Mouse (Mus musculus): ENCODE measurements around the gene Slc25a42.

The Slc25a42 gene

GRCm38 (mm10) chr8:70214411-70214810, 2.3 kb upstream of the Slc25a42 start:
- DNase-seq, result no peak

DNA sequence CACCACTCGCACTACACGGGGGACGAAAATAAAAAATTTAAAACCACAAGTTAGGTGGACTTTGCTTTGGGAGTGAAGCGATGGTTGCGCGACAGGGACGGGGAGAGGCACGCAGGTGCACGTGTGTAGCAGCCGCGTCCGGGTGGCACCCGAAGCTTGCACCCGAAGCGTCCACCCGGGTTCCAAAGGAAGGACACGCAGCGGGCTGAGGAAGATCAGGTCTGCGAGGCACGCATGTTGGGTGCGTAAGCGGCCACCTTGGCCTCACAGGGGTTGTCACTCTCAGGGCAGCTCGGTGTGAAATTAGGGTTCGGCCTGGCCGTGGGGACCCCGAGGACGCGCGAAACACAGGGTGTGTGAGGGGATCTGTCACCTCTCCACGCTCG, 386 bp downstream of the Slc25a42 start:
- DNase-seq, result peak; percentile 62

DNA sequence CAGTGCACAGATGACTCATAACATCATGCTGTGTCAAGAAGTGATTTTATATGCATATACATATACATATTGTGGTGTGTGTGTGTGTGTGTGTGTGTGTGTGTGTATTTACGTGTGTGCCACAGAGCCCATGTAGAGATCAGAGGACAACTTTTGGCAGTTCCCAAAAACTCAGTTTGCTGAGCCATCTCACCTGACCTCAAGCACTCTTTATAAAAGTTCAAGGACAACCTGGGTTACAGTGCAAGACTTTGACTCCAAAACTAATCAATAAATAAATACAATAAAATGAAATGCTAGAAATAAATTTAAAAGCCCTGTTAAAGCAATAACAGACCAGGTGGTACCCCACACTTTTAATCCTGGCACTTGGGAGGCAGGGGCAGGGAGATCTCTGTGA, 830 bp downstream of the Slc25a42 start:
- no peak for DNase-seq

GRCm38 (mm10) chr8:70210538-70210937, 1.6 kb downstream of the Slc25a42 start:
- DNase-seq, result no peak

GRCm38 (mm10) chr8:70208130-70208529, 4.0 kb downstream of the Slc25a42 start:
- no peak for DNase-seq

GRCm38 (mm10) chr8:70204757-70205156, 7.3 kb downstream of the Slc25a42 start:
- no peak for DNase-seq

- no peak for DNase-seq
Measured at GRCm38 (mm10) chr8:70203072-70203471, 9.0 kb downstream of the Slc25a42 start.

DNA sequence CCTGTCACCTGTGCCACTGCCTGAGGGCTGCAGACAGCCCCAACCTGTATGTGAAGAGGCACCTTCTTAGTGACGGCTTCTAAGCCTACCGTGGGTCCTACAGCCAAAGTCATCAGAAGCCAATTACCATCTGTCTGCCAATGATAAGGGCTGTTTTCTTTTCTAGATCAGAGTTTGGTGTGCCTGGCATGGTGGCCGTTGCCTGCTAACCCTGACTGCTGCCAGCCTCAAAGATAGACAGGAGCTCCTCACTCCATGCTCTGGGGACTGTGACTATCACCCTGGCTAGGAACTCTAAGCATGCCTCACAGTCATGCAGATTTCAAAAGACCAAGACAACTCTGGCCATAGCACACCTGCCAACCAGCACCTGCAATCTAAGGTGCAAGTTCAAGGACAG, 10.7 kb downstream of the Slc25a42 start:
- DNase-seq, result no peak

- no peak for DNase-seq
Measured at GRCm38 (mm10) chr8:70200098-70200681, 11.9 kb downstream of the Slc25a42 start.

DNA sequence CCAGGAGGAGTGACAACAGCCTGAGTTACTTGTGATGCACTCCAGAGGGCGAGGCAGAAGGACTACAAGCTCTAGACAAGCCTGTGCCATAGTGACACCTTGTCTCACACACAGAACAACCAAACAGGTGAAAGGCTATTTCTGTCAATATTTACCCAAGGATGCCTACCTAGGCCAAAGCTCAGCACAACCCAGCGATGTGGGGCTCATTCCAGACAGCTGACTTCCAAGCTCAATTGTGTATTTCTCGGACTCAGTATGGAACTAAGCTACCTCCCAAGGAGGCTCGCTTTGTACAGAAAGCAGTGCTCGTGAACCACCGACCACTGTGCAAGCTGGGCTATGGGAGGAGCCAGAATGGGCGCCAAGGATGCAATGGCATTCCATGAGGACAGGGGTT, 14.5 kb downstream of the Slc25a42 start:
- no peak for DNase-seq

GRCm38 (mm10) chr8:70195762-70196161, 16.3 kb downstream of the Slc25a42 start:
- DNase-seq, result no peak

DNA sequence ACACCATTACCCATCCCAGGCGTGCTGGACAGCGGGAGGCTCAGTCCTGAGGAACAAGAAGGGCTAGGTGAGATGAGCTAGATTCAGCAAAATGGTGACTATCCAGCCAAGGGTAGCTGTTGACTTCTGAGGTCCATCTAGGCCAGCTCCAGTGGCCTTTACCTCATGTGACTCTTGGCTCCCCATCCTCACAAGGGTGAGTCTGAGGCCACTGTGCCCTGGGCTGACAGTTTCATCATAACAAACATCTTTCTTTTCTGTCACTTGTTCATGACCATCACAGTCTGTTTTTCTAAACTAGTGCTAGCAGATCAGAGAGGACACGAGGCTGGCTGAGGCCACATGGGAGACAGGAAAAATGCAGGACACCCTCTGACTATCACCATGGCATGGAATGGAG, 17.9 kb downstream of the Slc25a42 start:
- no peak for DNase-seq

GRCm38 (mm10) chr8:70193238-70193637, 18.9 kb downstream of the Slc25a42 start:
- no peak for DNase-seq

DNA sequence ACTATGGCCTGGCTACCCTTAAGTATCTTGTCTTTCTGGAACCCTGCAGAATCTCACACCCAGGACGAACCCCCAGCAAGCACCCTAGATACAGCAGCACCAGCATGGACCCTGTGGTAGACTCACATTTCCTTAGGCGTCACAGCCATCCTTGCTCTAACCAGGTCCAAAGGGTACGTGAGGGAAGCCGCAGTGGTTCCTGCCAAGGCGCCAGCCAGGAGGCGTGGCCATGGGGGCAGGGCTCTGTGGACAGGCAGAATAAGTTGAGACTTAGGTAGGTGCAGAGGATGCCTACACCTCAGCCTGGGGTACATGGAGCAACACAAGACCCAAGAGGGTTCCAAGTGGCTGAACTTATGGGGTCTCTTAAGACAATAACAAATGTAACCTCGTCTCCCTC, 23.4 kb downstream of the Slc25a42 start:
- DNase-seq, result no peak

DNA sequence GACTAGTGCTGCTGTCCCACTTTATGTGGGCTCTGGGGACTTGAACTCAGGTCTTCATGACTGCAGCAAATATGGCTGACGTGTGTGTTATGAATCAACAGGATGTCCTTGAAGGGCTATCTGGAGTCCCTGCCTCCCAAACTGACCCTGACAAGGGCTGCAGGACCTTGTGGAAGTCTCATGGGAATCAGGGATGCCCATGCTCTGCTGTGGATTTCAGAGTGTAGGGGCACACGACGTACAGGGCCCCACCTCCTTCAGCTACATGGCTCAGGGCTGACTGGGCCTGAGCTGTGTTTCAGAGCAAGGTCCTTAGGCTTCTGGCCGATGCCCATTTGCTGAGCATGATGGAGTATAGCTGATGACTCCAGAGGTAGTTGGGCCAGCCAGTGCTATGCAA, 28.9 kb downstream of the Slc25a42 start:
- no peak for DNase-seq

GRCm38 (mm10) chr8:70181903-70182252, 30.2 kb downstream of the Slc25a42 start:
- DNase-seq, result no peak

DNA sequence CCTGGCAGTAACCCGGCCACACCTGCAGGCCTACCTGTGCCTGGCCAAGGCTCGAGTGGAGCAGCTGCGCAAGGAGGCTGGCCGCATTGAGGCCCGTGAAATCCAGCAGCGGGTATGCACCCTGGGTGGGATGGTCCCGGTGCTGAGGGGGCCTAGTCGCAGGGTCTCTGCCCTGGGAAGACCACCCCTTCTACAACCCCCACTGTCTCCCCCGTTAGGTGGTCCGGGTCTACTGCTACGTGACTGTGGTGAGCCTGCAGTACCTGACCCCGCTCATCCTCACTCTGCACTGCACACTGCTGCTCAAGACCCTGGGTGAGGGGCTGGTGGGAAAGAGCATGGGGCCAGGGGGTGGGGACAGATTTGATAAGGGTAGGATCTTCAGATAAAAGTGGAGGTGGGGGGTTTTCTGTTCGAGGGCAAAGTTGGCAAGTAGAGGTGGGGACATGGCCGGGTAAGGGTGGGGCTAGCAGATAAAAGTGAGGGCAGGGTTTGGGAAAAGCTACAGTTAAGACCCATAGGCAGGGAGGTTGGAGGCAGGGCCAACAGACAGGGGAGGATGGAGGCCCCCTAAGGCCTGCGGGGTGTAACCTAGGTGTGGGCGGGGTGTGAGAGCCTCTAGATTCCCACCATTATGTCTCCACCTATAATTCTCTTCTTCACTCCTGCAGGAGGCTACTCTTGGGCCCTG, 30.7 kb downstream of the Slc25a42 start:
- no peak for DNase-seq

- no peak for DNase-seq
Measured at GRCm38 (mm10) chr8:70179082-70179481, 33.0 kb downstream of the Slc25a42 start.

DNA sequence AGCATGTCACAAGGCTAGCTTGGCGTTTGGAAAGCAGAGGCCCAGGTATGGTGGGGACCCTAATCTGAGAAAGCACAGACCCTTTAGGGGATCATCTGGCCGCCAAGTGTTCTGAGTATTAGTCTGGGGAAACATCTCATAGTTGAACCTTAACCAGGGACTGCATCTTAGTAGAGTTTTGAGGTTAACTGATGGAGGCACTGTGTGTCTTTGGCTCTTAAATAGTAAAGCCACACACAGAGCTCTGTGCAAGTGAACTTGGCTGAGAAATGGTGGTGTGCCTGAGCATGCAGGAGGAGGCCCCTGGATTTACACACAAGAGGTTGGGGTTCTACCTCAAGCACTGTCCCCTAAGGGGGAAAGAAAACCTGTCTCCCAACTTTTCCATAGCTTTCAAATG, 33.9 kb downstream of the Slc25a42 start:
- DNase-seq, result no peak

- no peak for DNase-seq
Measured at GRCm38 (mm10) chr8:70174079-70174478, 38.0 kb downstream of the Slc25a42 start.

GRCm38 (mm10) chr8:70173320-70173719, 38.8 kb downstream of the Slc25a42 start:
- no peak for DNase-seq

- DNase-seq, result peak; percentile 89
Measured at GRCm38 (mm10) chr8:70172043-70172681, 39.9 kb downstream of the Slc25a42 start, which contains the start of gene Tmem161a. Gene Tmem161a (plus strand): TSS chr8:70172356.

- DNase-seq, result no peak
Measured at GRCm38 (mm10) chr8:70171240-70171639, 40.9 kb downstream of the Slc25a42 start.

DNA sequence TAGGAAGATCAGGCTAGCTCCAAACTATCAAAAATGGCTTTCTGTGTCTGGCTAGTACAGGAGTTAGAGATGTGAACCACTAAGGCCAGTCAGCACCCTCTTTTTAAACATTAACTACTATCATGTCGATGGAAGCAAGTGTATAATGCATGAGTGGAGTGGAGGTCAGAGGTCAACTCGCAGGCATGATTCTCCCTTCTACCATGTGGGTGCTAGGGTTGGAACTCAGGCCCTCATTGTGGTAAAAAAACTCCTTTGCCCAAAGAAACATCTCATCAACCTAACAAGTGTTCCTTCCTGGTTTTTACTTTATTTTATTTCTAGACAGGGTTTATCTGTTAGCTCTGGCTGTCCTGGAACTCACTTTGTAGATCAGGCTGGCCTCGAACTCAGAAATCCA, 41.4 kb downstream of the Slc25a42 start:
- DNase-seq, result no peak

- DNase-seq, result no peak
Measured at GRCm38 (mm10) chr8:70170116-70170515, 42.0 kb downstream of the Slc25a42 start.
